Mouse (Mus musculus) retina, postnatal 1 day (tissue): ENCODE data around the gene Prl7a1.

Experiments
- DNase-seq: peaks from one replicate; pipeline ENCODE4 v3.0.0-alpha.2; 2012

Gene Prl7a1

GRCm38 (mm10) chr13:27642393-27642792 is at the start of gene Prl7a1:
Gene Prl7a1, minus strand, starts transcription at chr13:27642493.
- DNase-seq = no peak

- DNase-seq = no peak
Measured at GRCm38 (mm10) chr13:27667936-27668335, 25.6 kb upstream of the Prl7a1 start, which contains the start of gene Prl7a2. Gene Prl7a2, minus strand, starts transcription at chr13:27668036.

GRCm38 (mm10) chr13:27660747-27661146 is 18.5 kb upstream of the Prl7a1 start:
- no peak for DNase-seq

- DNase-seq = no peak
Measured at GRCm38 (mm10) chr13:27610482-27610881, 31.8 kb downstream of the Prl7a1 start, which contains the start of gene Prl7b1. Gene Prl7b1, minus strand, starts transcription at chr13:27610582.
